Mouse (Mus musculus) adrenal gland, adult (tissue): ENCODE data around the gene Olfr44.
A peak's percentile ranks its signal among the peaks of the same experiment; 100 is the strongest.

Experiments used
- DNase-seq, 2 experiments: peaks; one replicate each; pipeline ENCODE4 v3.0.0; 2022 to 2023; ENCODE audit warnings: low spot score in 1 of 2; ENCODE audit not compliant: inconsistent age in 2 of 2

The Olfr44 gene

DNA sequence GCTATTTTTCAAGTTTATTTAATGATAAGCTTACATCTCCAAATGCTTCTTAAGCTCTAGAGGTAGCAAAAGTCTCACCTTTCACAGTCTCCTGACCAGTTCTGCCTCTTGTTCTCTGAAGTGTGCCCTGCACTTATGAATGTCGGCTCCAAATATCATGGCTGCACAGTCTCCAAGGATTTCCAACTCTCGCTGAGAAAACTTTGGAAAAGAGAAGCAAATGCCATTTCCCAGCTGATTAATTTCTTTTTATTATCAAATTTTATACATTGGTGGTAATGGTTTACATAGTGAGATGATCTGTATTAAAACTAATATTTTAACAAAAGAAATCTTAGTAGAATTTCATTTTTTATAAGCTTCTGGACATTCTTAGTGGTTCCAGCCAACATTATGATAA is at the start of gene Olfr44:
Gene Olfr44 (minus strand): TSS at position 101 of the 400 bp plus-strand sequence.
- DNase-seq, result no peak

DNA sequence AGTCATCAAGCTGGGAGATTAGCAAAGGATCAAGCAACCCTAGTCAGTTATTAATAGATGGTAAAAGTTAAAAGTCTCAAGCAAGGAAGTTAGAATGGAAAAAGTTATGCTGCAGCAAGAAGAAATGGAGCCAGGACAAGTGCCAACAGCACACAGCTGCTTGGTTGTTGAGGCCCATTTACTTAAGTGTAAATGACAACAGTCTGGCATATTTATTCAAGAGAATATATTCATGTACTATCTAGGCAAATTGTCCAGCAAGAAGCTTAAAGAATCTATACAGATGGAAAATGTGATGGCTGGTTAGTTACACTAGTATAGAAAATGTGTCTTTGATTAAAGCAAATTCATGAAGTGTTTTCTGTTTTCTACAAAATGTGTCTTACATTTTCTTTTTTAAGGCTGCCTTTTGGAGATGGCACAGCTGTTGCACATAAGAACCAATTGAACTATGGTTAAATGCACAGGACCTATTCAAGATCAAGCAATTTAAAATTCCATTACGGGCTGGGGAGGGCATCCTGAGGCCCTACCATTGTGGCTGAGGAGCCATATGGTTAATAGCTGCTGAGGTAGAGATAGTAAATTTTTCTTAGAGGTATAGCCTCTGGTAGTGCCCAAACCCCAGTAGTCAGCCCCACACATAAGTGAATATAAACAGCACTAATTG is 30.0 kb upstream of the Olfr44 start:
- no peak for DNase-seq

DNA sequence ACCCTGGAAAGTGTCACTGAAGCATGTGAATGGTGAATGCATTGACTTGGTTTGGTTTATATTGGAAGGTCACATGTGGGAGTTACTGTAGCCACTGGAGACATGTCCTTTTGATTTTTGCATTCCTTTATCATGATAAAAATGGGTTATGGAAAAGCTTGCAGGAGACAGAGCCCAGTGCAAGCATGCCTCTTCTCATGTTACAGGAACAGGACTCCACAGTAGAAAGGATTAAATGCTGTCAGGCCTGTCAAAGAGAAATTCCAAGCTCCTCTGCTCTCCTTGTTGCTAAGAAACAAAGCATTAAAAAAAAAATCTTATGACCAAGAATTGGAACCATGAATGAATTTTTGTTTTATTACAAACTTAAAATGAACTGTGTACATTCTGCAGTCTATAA is 24.8 kb upstream of the Olfr44 start:
- DNase-seq, result no peak

DNA sequence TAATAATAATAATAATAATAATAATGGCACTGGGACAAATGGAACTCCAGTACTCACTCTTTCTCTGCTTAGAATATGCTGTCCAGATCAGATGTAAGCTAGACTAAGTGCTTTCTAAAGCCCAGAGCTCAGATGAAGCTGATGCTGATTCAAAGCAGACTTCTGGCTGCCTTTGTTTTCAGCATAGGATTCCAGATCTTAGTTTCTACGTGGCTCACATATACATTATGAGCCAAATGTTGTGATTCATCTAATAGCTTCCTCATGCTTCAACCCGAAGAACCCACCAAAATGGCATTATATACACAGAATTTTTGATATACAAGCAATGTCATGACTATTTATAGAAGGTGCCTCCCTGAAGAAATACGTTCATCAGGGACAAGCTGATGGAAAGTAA is 21.7 kb upstream of the Olfr44 start, which contains the start of gene Olfr957:
Gene Olfr957 (minus strand): TSS at position 279 of the 400 bp plus-strand sequence.
- DNase-seq, result no peak

DNA sequence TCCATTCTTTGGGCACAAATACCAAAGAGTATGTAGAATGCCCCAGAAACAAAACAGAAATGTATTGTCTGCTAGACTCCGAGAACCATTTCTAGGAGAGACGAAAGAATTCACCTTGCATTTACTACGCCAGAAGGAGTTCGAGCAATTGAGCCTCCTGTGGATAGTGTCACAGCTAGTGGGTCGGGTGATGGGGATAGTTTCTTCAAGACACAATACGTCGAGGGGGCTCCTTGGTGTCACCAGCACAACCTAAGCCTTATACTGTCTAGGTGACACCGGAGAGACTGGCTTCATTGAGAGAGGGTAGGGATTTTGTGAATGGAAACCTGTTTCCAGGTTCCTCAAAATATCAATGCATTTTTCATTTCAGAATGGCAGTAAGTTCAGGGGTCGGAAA is 15.6 kb upstream of the Olfr44 start:
- DNase-seq, result no peak

DNA sequence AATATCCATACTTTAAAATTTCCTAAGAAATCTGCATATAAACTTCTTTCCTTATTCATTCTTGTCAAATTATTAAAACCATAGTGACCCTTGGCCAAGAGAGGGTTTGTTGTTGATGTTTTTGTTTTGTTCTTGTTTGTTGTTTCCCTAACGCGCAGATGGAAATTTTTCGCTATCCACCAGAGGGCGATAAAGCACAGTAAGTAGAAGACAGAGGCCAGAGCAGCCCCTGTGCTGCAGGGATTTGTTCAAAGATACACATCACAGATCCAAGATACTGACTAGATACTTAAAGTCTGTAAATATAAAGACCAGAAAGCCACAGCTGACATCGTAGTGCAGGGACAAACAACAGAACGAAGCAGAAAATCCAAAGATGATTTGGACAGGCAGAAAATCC is 15.2 kb upstream of the Olfr44 start:
- peak; percentile 23 to 77 for DNase-seq

DNA sequence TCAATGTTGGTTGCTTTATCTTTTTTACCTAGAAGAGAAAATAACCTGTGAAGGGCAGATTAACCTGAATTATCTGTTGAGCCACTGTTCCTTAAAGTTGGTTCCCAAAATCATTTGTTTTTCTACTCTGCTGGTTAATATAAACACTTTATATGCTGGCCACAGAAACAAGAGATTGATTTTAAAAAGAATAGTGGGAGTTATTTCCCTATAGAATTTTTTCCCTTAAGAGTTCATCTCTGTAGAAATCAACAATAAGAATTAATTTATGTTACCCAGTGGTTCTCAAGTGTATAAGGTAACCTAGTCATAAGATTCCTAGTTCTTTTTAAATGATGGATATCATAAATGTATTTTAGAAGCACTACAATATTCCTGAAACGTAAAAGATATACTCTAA is 22.0 kb downstream of the Olfr44 start, which contains the start of gene Olfr955:
Gene Olfr955 (minus strand): TSS at position 101 of the 400 bp plus-strand sequence.
- DNase-seq, result no peak

DNA sequence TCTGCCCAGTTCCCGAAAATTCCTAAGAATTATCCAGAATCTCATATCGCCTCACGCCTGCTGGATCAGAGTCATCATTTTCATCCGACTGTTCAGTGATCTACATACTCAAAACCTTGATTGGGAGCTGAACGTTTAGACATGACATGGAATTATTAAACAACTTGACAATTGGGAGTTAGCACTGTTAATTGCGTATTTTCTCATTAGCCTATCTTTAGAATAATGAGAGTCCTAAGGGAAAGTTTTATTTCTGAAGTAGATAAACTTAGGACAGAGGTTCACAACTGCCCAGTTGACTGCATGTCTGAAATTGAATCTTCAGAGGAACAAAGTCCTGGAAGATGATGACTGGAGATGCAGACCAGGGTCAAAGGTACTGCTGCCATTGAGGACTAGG is 37.4 kb downstream of the Olfr44 start, which contains the start of gene Olfr954:
Gene Olfr954 (plus strand): TSS at position 301 of the 400 bp plus-strand sequence.
- DNase-seq, result no peak
